Mouse (Mus musculus): Measurements from ENCODE around the gene Kctd17.

GRCm38 (mm10) chr15:78385564-78385963 is 42.8 kb upstream of the Kctd17 start:
- no peak for TF ChIP-seq CTCF (IDR thresholded peaks at IDR 0.05; ENCODE audit: borderline replicate concordance, extremely low read depth, insufficient read depth, insufficient read length)
- no peak for TF ChIP-seq POLR2A (IDR thresholded peaks at IDR 0.05; ENCODE audit: borderline replicate concordance, extremely low read depth, insufficient read depth, insufficient read length, poor library complexity, severe bottlenecking)
